Mouse (Mus musculus): ENCODE measurements around the gene Rnf216. TPM values are rescaled to one million over a fixed set of nuclear protein-coding genes. Genes with fewer than 3 reads are reported as not detected.

Rnf216 gene
- 48.8 TPM for polyA plus RNA-seq (2017; shearing (Covaris generic))

DNA sequence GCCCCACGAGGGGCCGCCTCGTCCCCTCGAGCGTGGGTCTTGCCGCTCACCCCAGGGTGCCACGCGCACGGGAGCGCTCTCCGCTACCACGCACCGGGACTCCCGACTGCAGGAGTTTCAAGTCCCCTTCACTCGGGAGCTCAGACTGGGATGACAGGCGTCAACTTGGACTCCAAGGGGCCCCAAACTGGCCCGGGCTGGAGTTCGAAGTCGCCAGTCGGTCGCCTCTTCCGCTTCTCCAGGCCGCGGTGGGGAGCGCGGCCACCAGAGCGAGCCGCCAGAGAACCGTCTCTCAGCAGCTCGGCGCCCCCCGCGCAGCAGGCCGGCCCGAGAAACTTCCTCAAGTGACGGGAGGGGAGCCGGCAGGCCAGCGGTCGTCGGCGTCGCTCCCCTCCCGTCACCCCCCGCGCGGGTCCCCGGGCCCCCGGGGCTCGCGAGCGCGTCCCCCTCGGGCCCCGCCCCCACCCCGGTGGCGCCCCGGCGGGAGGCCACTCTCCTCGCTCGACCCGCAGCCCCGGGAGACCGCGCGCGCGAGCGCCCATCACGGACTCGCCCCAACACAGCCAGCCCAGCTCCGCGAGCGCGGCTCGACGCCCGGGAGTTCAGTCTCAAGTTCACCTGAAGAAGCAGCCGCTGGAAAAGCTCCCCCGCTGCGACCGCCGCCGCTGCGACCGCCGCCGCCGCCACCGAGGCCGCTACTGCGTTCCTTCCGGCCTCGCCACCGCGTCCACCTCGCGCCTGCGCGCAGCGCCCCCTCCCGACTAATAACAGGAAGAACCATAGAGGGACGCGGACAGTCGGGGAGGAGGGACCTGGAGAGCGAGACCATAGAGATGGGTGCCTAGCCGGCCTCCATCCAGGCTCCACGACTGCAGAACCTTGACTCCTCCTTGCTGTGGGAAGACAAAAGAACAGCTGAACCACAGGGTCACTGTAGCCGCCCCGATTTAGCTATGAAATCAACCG, at the start of gene Rnf216:
Rnf216 (minus strand) TSS at position 714 of the 966 bp plus-strand sequence.

DNA sequence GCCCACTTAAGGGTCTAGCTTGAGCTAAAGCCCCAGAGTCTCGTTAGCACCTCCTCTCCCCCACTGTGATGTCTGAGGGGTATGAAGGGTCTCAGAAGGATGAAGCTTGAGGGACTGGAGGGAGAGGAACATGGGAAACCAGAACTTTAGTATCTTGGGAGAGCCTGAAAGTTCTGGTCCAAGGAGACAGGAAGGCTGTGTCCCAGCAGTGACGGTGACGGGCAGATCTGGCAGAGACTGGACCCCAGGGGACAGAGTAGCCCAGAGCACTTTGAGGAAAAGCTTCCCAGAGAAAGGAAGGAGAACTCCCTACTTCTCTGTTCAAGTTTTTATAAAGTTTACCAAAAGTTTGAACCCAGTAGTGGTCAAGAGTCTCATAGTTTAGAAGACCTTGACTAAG, 34.7 kb upstream of the Rnf216 start, which contains the start of gene Olfr718-ps1:
Olfr718-ps1 (minus strand) TSS at position 101 of the 400 bp plus-strand sequence.

GRCm38 (mm10) chr5:142959576-142960556, 152.9 kb downstream of the Rnf216 start, which contains the start of gene Fscn1:
Gene Fscn1, plus strand, starts transcription at chr5:142960343.

Other genes with a start within 250 kb of the Rnf216 start
- gene Fbxl18, start 217.6 kb downstream of the Rnf216 start, polyA plus RNA-seq (2017; shearing (Covaris generic)): 5.2 TPM
- gene Actb, start 206.2 kb downstream of the Rnf216 start, polyA plus RNA-seq (2017; shearing (Covaris generic)): 4,088 TPM
- gene Fscn1, start 152.7 kb downstream of the Rnf216 start, polyA plus RNA-seq (2017; shearing (Covaris generic)): 0.35 TPM
- gene Olfr718-ps1, start 34.6 kb upstream of the Rnf216 start, polyA plus RNA-seq (2017; shearing (Covaris generic)): 0.05 TPM
- 16.0 TPM for gene Rbak, start 67.8 kb upstream of the Rnf216 start, polyA plus RNA-seq (2017; shearing (Covaris generic))
- 0.20 TPM for gene Spdye4b, start 68.0 kb upstream of the Rnf216 start, polyA plus RNA-seq (2017; shearing (Covaris generic))
- not detected for gene Spdye4a, start 113.9 kb upstream of the Rnf216 start, polyA plus RNA-seq (2017; shearing (Covaris generic))
- 30.0 TPM for gene Zfp12, start 122.2 kb upstream of the Rnf216 start, polyA plus RNA-seq (2017; shearing (Covaris generic))
- 3.1 TPM for gene Zfp316, start 157.0 kb upstream of the Rnf216 start, polyA plus RNA-seq (2017; shearing (Covaris generic))
- gene Zfp853, start 180.6 kb upstream of the Rnf216 start, polyA plus RNA-seq (2017; shearing (Covaris generic)): not detected
- 44.7 TPM for gene E130309D02Rik, start 202.4 kb upstream of the Rnf216 start, polyA plus RNA-seq (2017; shearing (Covaris generic))
- 99.1 TPM for gene Zdhhc4, start 216.3 kb upstream of the Rnf216 start, polyA plus RNA-seq (2017; shearing (Covaris generic))
- gene Grid2ip, start 244.3 kb upstream of the Rnf216 start, polyA plus RNA-seq (2017; shearing (Covaris generic)): not detected

All from CD4-positive, CD25-positive, alpha-beta regulatory T cell (primary cell).